Mouse (Mus musculus) layer of hippocampus, adult 8-10 months (tissue): ENCODE results near the gene Crispld2. TPM values are rescaled to one million over a fixed set of nuclear protein-coding genes. Genes with fewer than 3 reads are reported as not detected.

Source experiments
- total RNA-seq, 4 experiments: library from RNA; stranded (reverse); gene quantifications; 2 replicates each; pipeline ENCODE4 v1.2.4; 2022

The Crispld2 gene
- total RNA-seq, 4 experiments from 2014 or later, result 2.2 to 5.2 (median 2.9) TPM

Other genes starting within 250 kb of the Crispld2 start
- gene Tldc1, start 214.0 kb upstream of the Crispld2 start, total RNA-seq, result 10 to 100 TPM; 12.5 to 15.9 (median 15.5) TPM
- gene Cotl1, start 151.9 kb upstream of the Crispld2 start, total RNA-seq, result 100 to 1,000 TPM; 119 to 176 (median 137) TPM
- gene Klhl36, start 130.2 kb upstream of the Crispld2 start, total RNA-seq, result 1 to 10 TPM; 7.0 to 9.4 (median 7.3) TPM
- 10 to 100 TPM; 82.7 to 98.6 (median 89.4) TPM for gene Usp10, start 82.1 kb upstream of the Crispld2 start, total RNA-seq
- 10 to 100 TPM in 1 of 4 experiments, 1 to 10 TPM in 2, under 1 TPM in 1; 0.17 to 15.1 (median 6.6) TPM for gene Gm20388, start 81.6 kb upstream of the Crispld2 start, total RNA-seq
- 10 to 100 TPM; 28.4 to 37.8 (median 32.3) TPM for gene Zdhhc7, start 109.0 kb downstream of the Crispld2 start, total RNA-seq
- 100 to 1,000 TPM; 152 to 193 (median 182) TPM for gene 6430548M08Rik, start 121.7 kb downstream of the Crispld2 start, total RNA-seq
- gene Fam92b, start 185.0 kb downstream of the Crispld2 start, total RNA-seq, result 1 to 10 TPM in 1 of 4 experiments, under 1 TPM in 2, not detected in 1; 0.41 to 1.1 (median 0.43) TPM
- 100 to 1,000 TPM; 114 to 136 (median 127) TPM for gene Gse1, start 236.0 kb downstream of the Crispld2 start, total RNA-seq